Mouse (Mus musculus) left cerebral cortex, adult 9 months (tissue): ENCODE measurements around the gene Tmem150c.

Source experiments
- DNase-seq, 2 experiments: peaks; one replicate each; pipeline ENCODE4 v3.0.0; 2022; ENCODE audit warnings: low spot score in 2 of 2

Gene Tmem150c

GRCm38 (mm10) chr5:100052728-100053127 is 106.9 kb downstream of the Tmem150c start:
- DNase-seq = no peak

- no peak for DNase-seq
Observed at GRCm38 (mm10) chr5:100049904-100050303, 109.7 kb downstream of the Tmem150c start.

- no peak for DNase-seq
Observed at GRCm38 (mm10) chr5:100047871-100048270, 111.7 kb downstream of the Tmem150c start.

- no peak for DNase-seq
Observed at GRCm38 (mm10) chr5:100047143-100047640, 112.4 kb downstream of the Tmem150c start.

GRCm38 (mm10) chr5:100046096-100046495 is 113.5 kb downstream of the Tmem150c start:
- no peak for DNase-seq

- DNase-seq = no peak
Observed at GRCm38 (mm10) chr5:100044621-100045020, 115.0 kb downstream of the Tmem150c start.

- no peak for DNase-seq
Observed at GRCm38 (mm10) chr5:100044030-100044429, 115.6 kb downstream of the Tmem150c start.

- no peak for DNase-seq
Observed at GRCm38 (mm10) chr5:100043361-100043760, 116.2 kb downstream of the Tmem150c start.

- no peak for DNase-seq
Observed at GRCm38 (mm10) chr5:100042467-100042866, 117.1 kb downstream of the Tmem150c start.

GRCm38 (mm10) chr5:100041272-100041671 is 118.3 kb downstream of the Tmem150c start:
- DNase-seq = no peak

- peak in 1 of 2 experiments; percentile 49 for DNase-seq
Observed at GRCm38 (mm10) chr5:100040281-100040784, 119.3 kb downstream of the Tmem150c start.

- peak; percentile 87 to 96 for DNase-seq
Observed at GRCm38 (mm10) chr5:100039602-100040142, 119.9 kb downstream of the Tmem150c start, which contains the start of the genes Hnrnpdl and Enoph1. TSS of gene Hnrnpdl (minus strand) at chr5:100039664. TSS of gene Enoph1 (plus strand) at chr5:100039985.

- peak; percentile 88 to 95 for DNase-seq
Observed at GRCm38 (mm10) chr5:100038714-100039601, 120.7 kb downstream of the Tmem150c start.

GRCm38 (mm10) chr5:100037965-100038713 is 121.5 kb downstream of the Tmem150c start:
- DNase-seq = peak; percentile 61 to 82

GRCm38 (mm10) chr5:100036681-100037080 is 122.9 kb downstream of the Tmem150c start:
- DNase-seq = no peak

- no peak for DNase-seq
Observed at GRCm38 (mm10) chr5:100035950-100036349, 123.7 kb downstream of the Tmem150c start.

GRCm38 (mm10) chr5:100032646-100033045 is 127.0 kb downstream of the Tmem150c start:
- DNase-seq = no peak

GRCm38 (mm10) chr5:100032107-100032506 is 127.5 kb downstream of the Tmem150c start:
- DNase-seq = no peak

GRCm38 (mm10) chr5:100030069-100030468 is 129.5 kb downstream of the Tmem150c start:
- peak in 1 of 2 experiments; percentile 28 for DNase-seq
